Mouse (Mus musculus) urinary bladder, postnatal 14 days (tissue): ENCODE results near the gene Tmem51.
"Not testable (repeated sequence)": the region's sequence is repeated elsewhere in the genome, so short reads cannot be mapped to it uniquely, and the experiment has no call there.

ENCODE experiments used
- DNase-seq: peaks from one replicate; pipeline ENCODE4 v3.0.0; 2021; ENCODE audit warnings: low spot score

The Tmem51 gene

DNA sequence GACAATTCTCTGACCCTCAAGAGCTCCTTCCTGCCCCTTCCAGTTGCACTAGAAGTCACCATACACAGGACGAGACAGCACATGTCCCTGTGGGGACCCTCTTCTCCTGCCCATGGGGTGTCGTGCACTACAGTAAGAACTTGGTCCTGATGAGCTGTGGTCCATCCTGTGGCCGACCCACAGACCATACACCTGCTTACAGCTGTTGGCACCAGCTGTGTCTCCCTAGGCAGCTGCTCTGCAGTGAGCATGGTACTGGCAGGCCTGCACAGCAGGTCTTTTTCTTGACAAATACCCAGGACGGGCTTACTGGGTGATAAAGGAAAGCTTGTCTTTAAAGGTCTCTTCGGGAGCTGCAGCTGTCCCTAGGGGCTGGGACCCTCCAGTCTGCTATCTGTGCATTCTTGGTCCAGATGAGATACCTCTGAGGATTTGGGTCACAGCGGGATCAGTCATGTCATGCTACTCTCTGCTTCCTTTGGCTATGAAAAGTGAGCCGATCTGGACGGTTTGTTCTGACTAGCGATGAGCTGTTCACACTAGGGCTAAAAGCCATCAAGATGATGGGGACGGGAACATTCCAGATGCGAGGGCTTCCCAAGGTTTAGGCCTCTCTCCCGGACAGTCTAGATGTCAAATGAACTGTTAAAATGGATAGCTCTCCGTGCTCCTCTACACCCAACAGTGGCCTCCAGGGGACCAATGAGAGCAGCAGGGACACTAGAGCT is 24.8 kb downstream of the Tmem51 start:
- DNase-seq: no peak

DNA sequence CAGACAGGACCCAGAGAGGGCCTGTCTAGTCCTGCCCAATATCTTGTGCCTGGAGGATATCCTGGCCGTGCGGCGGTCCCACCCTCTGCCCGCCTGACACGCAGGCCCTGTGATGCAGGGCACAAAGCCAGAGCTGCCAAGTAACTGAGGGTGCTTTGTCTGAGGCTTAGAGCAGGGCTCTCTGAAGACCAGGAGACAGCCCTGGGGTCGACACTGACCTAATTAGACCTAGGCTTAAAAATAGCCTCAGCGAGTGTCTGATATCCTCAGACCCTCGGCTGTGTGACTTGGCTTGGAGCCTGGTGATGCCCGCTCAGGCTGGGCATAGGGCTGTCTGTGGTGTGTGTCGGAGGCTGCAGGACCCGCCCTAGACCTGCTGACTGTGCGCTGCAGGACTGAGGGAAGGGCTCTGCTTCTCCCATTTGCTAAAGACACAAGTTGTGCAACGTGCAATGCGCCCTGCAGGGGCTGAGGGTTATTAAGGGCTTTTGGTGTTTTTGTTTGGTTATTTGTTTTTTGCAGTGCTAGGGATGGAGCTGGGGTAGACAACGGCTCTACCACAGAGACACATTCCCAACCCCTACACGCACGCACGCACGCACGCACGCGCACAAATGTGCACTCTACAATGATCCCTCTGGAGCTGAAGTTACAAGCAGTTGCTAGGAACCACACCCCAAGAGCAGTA is 26.4 kb downstream of the Tmem51 start:
- peak; percentile 78 for DNase-seq

DNA sequence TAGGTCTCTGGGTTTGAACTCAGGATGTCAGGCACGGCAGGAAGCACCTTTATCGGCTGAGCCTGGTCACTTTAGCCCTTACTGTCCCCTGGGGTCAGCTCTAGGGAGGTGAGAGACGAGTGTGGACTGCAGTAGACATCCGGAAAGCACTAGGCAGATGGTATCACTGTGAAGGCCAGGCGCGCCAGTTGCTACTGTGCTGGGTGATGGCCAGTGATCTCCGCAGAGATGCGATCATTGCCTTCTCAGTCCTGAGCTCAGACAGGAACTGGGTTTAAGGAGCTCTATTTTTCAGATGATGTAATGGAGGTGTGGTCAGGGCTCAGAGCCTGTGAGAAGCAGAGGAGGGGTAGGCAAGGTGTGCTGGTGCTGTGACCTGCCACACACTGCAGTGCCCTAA is 28.5 kb downstream of the Tmem51 start:
- DNase-seq: no peak

DNA sequence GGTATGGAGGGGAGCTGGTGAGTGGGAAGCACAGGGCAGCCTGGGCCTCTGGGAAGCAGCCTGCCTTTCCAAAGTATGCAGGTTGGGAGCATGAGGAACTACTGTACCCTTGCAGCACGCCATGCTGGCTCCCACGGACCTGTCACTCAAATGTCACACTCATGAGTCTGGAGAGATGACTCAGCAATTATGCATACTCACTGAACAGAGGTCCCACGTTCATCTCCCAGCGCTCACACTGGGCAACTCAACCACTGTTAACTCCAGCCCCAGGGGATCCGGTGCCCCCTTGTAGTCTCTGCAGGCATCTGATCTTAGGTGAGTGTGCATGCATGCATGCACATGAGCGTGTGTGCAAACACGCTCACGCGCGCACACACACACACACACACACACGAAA is 29.5 kb downstream of the Tmem51 start:
- DNase-seq: no peak

DNA sequence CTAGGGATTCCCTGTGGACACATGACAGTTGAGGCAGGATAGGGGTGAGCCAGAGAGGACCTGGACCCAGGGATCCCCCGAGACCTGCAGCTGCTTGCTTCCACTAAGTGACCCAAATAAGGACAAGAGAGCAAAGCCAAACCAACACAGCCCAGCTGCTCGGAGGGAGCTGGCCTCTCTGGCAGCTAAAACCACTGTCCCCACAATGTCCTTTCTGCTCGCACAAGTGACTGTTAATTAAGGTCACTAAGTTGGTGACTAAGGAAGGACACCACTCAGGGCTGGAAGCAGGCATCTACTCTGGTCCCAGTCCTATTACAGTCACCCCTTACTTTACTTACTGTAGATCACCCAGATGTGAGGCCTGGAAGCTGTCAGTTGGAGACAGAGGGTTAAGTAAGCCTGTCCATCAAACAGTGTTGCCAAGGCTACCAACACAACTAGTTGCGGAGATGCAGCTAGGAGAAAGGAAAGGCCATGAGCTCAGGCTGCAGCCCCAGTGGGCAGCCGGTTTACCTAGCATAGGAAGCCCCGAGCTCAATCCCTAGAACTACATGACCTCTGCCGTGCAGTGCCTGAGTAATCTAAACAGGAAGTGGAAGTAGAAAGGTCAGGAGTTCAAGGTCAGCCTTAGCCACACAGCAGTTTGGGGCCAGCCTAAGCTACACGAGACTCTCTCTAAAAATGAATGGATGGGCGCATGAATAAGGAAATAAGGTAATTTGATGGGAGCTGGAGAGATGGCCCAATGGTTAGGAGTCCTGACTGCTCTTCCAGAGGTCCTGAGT is 30.2 kb downstream of the Tmem51 start:
- no peak for DNase-seq

DNA sequence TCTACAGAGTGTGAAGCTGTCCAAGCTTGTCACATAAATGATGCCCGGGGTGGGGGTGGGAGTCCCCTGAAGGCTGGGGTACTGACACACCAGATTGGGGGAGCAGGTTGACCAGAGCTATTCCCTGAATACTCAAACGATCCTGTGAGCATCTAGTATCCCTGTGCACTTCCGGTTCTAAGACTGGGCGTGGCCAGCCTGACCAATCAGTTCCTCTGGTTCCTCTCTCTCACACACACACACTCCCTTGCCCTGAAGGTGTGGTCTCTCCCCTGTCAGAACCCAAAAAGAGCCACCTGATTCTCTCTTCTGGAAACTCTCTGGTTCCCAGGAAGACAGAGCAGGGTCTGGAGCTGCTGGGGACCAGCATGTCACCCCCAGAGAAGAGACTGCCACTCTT is 30.8 kb downstream of the Tmem51 start:
- DNase-seq: peak; percentile 36

DNA sequence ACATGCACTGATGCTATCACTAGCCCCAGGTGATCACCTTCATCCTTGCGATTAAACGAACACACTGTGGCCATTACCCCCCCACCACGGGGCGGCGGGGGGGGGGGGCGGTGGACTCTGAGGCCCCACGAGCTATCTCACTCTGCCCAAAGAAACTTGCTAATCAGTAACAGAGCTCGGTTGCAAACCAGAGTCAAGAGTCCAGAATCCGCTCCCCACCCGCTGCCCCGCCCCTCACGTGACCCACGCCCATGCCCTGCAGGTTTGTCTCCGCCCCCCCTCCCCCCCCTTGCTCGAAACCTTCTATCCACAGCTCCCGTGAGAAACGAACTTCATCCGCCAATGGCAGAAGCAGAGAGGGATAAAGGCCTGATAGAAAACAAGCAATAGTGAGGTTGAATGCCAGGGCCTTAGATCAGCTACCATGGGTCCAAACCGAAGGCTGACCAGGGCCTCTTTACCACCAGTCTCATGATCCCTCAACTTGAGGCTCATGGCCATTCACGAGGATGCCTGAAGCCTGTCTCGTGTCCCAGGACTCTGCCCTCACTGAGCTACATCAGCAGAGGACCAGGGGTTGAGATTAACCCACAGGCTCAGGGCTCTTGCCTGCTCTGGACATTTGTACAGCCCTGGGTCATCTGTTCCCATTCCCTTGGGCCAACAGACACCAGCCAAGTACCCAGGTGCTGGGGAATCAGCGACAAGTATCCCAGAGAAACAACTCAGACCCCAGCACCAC is 31.5 kb downstream of the Tmem51 start:
- no peak for DNase-seq

DNA sequence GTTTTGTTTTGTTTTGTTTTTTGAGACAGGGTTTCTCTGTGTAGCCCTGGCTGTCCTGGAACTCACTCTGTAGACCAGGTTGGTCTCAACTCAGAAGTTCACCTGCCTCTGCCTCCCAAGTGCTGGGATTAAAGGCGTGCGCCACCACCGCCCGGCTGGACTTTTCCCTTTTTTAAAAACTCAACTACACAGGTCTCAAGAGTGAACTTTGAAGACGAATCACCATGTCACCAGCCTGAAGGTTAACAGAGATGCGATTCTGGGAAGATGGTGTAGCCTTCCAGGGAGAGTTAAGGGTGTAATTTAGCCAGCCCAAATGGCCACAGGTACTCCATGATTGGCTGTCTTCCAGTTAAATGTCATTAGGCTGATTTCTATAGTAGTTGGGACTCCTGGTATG is 32.2 kb downstream of the Tmem51 start:
- DNase-seq: not testable (repeated sequence)

DNA sequence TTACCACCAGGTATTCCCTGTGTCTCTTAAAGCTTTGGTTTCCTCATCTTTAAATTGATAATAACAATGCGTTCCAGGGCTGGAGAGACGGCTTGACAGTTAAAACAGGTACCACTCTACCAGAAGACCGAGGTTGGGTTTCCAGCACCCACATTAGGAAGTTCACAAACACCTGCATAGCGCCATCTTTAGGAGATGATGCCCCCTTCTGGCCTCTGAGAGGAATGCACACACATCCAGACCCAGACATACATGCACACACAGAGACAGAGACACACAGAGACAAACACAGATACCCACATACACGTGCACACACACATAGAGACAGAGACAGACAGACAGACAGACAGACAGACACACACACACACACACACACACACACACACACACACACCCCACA is 34.1 kb downstream of the Tmem51 start:
- DNase-seq: no peak

DNA sequence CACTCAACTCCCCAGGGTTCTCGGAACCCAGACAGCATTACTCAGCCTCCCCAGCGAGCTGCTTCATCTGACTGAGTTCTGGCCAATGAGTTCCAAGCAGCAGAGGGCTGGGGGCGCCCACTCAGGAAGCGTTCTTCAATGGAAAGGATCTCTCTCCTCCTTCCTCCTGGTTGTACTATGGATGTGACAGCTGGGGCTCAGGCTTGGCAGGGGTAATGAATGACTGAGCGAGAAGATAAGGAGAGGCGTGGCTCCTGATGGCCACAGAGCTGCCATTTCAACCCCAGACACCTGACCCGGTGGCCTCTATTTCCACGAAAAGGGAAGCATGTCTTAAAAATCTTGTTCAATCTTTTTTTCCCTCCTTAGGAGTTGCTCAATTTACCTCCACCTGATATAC is 35.7 kb downstream of the Tmem51 start:
- DNase-seq: no peak

DNA sequence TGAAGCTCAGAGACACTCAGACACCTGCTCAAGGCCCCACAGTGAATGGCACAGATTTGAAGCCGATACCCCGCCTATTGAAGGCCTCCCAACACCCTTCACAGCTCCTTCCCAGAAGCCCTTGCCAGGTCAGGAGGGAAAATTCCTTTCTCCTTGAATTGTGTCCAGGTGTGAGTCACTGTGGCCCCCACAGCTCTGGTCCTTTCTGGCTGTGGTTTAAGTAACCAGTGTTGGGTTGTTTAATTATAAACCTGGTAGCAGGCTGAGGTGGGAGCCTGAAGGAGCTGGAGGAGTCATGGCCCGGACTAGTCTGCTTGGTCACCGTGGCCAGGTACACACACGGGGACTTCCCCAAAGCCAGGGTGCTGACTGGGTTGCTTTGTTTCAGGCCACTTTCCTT is 37.1 kb downstream of the Tmem51 start:
- DNase-seq: no peak

DNA sequence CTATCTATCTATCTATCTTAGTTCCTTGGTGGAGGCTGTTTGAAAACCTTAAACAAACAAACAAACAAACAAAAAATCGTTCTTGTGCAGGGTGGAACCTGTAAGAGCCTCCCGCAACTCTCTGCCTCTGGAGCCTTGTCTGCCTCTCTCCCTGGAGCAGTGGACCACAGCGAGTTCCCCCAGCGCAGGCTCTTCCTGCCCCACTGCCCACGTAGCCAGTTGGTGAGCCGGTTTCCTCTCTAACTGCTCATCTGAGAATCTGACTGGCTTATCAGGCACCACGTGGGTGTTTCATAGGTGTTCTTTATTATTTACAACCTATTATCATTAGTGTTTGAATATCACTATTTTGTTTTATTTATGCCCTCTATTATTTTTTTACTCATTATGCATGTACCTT is 37.6 kb downstream of the Tmem51 start:
- no peak for DNase-seq

DNA sequence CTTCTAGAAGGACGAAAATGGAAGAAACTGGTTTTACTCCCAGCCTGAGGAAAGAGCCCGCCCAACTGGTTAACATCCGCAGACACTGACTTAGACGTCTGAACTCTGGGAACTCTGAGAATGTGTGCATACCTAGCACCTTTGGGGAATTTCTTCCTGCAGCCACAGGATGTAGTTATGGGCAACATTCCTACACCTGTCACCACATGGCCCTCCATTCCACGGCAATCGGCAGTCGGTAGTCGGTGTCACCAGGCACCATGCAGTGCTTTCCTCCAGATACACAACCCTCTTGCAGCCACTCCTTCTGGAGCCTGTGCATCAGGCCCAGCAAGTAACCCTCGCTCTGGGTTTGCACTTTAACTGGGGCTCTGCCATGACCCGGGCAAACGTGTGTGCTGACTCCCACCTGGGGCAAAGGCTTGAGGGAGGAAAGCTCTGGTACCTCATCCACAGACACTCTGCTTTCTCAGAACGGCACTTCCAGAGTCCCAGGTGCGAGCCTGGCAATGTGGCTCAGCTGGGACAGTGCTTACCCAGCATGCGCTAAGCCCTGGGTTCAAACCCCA is 38.4 kb downstream of the Tmem51 start:
- DNase-seq: no peak

DNA sequence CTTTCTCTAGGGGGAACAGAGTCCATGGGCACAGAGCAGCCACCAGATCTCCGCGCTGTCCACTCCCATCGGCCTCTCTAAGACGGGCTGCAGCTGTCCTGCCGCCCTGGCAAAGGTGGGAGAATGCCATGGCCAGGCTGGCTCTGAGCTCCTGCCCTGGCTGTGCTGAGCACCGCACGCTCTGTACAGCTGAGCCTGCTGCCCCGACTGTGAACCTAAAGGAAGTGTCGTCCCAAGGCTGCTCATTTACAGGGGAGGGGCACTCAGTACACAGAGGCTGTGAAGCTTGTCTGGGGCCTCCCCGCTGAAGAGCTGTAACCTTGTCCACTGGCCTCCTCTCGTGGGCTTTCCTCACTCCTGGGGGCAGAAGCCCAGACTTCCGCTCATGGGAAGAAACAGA is 39.7 kb downstream of the Tmem51 start:
- no peak for DNase-seq

DNA sequence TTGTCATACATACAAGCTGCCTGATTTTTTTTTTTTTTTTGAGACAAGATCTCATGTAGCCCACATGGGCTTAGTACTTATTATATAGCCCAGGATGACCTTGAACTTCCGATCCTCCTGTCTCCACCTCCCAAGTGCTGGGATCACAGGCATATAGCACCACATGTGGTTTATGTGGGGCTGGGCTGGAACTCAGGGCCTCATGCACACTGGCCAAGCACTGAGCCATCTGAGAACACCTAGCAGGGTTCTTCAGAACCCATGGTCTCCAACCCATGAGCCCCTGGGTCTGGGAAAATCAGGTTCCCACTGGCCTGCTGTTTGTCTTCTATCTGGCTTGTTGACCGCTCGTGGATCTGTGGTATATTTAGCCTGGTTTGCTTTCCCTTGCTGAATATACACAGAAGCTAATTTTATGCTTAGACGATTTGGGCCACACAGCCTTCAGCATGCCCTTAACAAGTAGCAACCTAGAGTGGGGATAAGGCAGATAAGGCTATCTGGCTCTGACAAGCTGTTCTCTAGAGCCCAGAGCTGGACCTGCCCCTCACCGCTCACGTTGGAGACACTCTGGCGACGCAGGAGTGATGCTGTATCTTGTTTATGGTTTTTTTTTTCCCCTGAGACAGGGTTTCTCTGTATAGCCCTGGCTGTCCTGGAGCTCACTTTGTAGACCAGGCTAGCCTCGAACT is 44.3 kb downstream of the Tmem51 start:
- DNase-seq: no peak

DNA sequence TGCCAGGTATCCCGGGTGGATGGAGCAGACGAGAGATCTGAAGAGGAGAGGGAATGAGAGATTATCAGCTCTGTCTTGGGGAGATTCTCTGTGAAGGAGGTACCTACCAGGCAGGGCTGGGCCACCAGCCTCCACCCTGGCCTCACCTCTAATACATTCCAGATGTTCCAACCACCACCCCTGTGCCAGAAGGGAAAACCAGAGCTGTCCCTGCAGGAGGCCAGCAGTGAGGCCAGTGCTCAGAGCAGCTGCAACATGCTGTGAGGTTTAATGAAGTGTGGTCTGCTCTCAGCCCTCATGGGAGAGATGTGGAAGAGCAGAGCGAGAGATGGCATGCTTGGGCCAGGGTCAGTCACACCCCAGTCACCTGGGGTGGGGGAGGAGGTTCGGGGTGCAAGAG is 46.2 kb downstream of the Tmem51 start:
- DNase-seq: no peak

DNA sequence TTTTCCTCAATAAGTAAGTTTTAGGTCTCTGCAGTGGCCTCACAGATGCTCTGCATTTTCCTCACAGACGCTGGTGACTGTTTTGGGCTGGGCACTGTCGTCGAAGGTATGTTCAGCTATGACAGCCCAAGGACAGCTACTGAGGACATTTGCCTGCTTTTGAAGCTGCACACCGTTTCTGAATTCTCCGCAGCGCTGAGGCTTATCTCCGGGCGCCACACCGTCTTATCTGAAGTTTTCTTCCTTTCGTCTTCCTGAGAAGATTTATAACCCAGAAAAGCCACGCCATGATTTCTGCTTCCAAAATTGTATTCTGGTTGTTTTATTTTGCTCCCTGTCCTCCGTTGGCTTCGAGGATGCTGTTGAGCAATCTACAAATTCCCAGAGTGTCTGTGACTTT is 55.6 kb downstream of the Tmem51 start:
- DNase-seq: no peak

DNA sequence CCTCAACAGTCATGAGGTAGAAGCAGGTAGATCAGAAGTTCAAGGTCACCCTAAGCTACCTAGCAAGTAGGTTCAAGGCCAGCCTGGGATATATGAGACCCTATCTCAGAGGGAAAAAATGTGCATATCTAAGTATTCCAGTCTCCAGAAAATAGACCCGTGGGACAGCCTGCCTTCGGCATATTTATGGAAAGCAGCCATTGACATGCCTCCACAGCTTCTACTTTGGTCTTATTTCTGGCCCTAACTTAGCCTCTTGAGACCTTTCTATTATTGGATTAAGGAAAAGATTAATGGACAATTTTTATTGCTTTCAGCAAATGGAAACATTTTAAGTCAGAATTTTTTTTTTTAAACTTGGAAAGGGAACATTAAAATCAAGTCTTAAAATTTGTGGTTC is 57.1 kb downstream of the Tmem51 start:
- DNase-seq: no peak

DNA sequence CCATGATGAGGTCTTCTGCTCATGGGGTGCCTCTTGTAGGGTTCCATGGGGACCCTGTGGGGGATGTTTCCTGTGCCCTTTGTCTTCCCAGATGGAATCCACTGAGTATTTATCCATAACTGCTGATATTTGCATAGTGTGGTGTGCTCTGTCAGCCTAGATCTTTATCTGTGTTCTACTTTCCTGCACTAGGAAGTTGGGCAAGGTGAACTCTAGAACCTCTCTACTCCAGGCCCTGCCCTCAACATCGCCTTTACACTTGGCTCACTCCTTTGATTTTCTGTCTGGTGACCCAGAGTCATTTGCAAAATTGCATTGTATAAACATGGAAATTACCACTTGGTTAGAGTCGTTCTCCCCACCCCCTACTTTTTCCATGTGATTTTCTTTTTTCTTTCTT is 59.6 kb downstream of the Tmem51 start:
- no peak for DNase-seq

DNA sequence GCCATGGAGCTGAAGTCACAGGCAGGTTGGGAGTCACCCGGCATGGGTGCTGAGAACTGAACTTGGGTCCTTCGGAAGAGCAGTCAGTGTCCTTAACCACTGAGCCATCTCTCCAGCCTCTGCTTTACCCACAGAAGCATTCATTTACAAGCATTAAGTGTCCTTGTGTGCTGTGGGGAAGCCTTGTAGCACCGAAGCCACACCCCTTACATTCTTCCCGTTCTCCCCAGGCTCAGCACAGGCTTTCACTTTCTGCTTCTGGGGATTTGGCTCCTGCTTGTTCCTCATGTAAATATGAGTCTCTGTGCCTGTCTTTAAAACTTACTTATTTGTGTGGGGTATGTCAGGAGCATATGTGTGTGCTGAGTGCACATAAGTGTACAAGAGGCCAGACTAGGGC is 60.9 kb downstream of the Tmem51 start:
- no peak for DNase-seq

DNA sequence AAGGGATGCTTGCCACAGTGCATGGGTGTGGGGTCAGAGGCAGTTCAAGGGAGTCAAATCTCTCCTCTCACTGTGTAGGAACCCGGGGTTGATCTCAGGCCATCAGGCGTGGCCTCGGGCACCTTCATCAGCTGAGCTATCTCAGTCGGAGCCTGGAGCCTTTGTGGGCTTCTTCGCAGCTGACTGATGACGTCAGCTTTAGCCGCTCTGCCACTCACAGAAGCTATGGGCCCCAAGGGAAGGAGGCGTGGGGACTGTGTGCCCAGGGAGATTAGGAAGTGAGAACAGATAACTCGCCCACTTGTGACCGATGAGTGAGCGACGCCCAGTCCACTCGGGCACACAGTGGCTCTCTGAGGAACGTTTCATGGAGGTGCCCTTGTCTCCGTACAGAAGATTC is 66.4 kb downstream of the Tmem51 start:
- DNase-seq: no peak
